Mouse (Mus musculus) thymus, adult 2 months (tissue): Measurements from ENCODE around the gene St6galnac6.

Source experiments
- CTCF ChIP-seq: fragments of 200-500 bp; IDR thresholded peaks from 2 replicates; pipeline ENCODE4 v1.5.1; 2012; ENCODE audit warnings: mild to moderate bottlenecking, control low read depth, low read length, moderate library complexity, borderline replicate concordance; ENCODE audit not compliant: control insufficient read depth, poor library complexity, insufficient read depth; ENCODE audit errors: extremely low read depth
- POLR2A ChIP-seq: fragments of 200-500 bp; IDR thresholded peaks from 2 replicates; pipeline ENCODE4 v1.6.1; 2012; ENCODE audit warnings: mild to moderate bottlenecking, low read length, control low read depth, moderate library complexity; ENCODE audit not compliant: control insufficient read depth, poor library complexity, insufficient read depth; ENCODE audit errors: extremely low read depth

DNA sequence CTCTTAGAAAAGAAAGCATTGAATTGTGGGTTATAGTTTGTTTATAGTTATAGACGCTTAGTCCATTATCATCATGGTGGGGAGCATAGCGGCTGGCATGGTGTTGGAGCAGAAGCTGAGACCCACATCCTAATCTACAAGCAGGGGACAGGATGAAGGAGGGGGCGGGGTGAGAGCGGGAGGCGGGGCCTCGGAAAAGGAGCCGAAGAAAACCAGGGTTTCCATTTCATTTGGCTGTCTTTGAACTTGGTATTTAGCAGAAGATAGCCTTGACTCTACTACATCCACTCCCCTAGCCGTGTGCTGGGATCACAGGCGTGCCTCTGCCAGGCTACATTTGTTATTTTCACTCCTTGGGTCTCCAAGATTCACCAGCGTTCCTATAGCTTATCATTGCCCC lies 5.1 kb downstream of the St6galnac6 start:
- TF ChIP-seq CTCF: no peak
- TF ChIP-seq POLR2A: no peak
